Mouse (Mus musculus) bone marrow macrophage, adult 2 months (primary cell): ENCODE results near the gene Cav2.

Experiments
- CTCF ChIP-seq: IDR thresholded peaks from 2 replicates; pipeline ENCODE4 v1.5.1; 2012; ENCODE audit warnings: low read depth, mild to moderate bottlenecking, low read length, moderate library complexity
- POLR2A ChIP-seq: IDR thresholded peaks from 2 replicates; pipeline ENCODE4 v1.6.1; 2012; ENCODE audit warnings: mild to moderate bottlenecking, low read depth, low read length, borderline replicate concordance

DNA sequence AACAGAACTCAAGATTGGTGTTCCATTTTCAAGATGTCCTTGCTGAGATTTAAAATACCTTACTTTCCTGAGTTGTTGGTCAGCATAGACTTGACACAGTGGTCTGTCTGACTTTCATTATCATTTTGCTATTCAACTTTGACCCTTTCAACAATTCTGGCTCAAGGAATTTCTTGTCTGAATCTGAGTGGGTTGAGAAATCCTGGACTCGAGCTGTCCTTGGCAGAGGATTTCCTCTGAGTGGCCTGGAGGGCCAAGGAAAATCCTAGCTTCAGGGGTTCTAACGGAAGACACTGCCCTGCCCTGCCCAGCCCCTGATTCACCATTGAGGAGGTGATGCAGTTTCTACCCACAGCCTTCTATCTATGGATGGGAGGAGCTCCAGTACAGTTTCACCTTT is 27.7 kb downstream of the Cav2 start:
- TF ChIP-seq CTCF (no peak), POLR2A (no peak)
